In the genomic region with DNA sequence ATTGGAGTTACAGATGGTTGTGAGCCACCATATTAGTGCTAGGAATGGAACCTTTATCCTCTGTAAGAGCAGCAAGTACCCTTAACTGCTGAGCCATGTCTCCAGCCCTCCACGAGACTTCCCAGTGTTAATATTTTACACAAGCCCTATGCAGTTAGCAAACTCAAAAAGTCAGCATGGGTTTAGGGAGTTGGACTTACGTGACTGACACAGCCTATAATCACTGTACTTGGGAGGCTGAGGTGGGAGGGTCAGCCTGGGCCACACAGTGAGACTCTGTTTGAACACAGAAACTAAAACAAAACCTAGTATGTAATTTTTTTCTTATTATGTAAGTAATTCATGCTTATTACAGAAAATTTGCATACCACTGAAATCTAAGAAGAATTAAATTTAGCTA, we compare ENCODE assay signal across 16 mouse cellular contexts. TPM values are rescaled to one million over a fixed set of nuclear protein-coding genes. Genes with fewer than 3 reads are reported as not detected.
"Had no signal": no experiment of that assay in that cellular context is flagged by ENCODE, and none has a peak within 500 bp of the region (broad histone marks: within the 10 kb centered on the region; RNA-seq: fewer than 3 reads in every experiment).

No protein-coding gene starts in this region.

- H3K4me2 ChIP-seq: liver, embryonic 12.5 days; lung, embryonic 15.5 days; midbrain, embryonic 11.5 days; neural tube, embryonic 13.5 days had no signal

- H3K9me3 ChIP-seq: limb, embryonic 10.5 days; liver, embryonic 12.5 days; lung, embryonic 15.5 days; neural tube, embryonic 13.5 days had no signal

- DNase-seq: liver, postnatal 0 days; lung, postnatal 14 days; retina, postnatal 1 day; right cerebral cortex, postnatal 4 days; thymus, adult 18-20 months had no signal

- ATAC-seq: inflammation-experienced regulatory T-cells, adult 6 months; liver, postnatal 0 days; midbrain, embryonic 16.5 days had no signal

- H3K36me3 ChIP-seq: lung, embryonic 15.5 days had no signal

- H3K27me3 ChIP-seq: liver, embryonic 12.5 days; lung, embryonic 15.5 days; megakaryocyte, embryonic 14.5 days; neural tube, embryonic 13.5 days had no signal

- H3K4me1 ChIP-seq: limb, embryonic 10.5 days; lung, embryonic 15.5 days; neural tube, embryonic 13.5 days had no signal

- H3K27ac ChIP-seq: limb, embryonic 10.5 days; liver, embryonic 12.5 days; lung, embryonic 15.5 days; macrophage; neural tube, embryonic 13.5 days had no signal

- H3K9ac ChIP-seq: liver, embryonic 12.5 days; liver, postnatal 0 days; lung, embryonic 15.5 days; neural tube, embryonic 13.5 days had no signal

- H3K4me3 ChIP-seq: limb, embryonic 10.5 days; liver, embryonic 12.5 days; lung, embryonic 15.5 days; megakaryocyte, embryonic 14.5 days; neural tube, embryonic 13.5 days had no signal

RNA-seq across cellular contexts. Expression of gene Gm21972, which starts 54.8 kb away (rescaled TPM):
- polyA plus RNA-seq: inflammation-experienced regulatory T-cells, adult 6 months; large intestine, adult 2 months; limb, embryonic 10.5 days; liver, postnatal 0 days; neural tube, embryonic 13.5 days; stomach, embryonic 14.5 days had no signal
